Mouse (Mus musculus): ENCODE data around the gene Bend5. TPM values are rescaled to one million over a fixed set of nuclear protein-coding genes. Genes with fewer than 3 reads are reported as not detected.
A peak's percentile ranks its signal among the peaks of the same experiment; 100 is the strongest.

Gene Bend5
- polyA plus RNA-seq, 1 experiment from 2014 or later, result 22.3 TPM

DNA sequence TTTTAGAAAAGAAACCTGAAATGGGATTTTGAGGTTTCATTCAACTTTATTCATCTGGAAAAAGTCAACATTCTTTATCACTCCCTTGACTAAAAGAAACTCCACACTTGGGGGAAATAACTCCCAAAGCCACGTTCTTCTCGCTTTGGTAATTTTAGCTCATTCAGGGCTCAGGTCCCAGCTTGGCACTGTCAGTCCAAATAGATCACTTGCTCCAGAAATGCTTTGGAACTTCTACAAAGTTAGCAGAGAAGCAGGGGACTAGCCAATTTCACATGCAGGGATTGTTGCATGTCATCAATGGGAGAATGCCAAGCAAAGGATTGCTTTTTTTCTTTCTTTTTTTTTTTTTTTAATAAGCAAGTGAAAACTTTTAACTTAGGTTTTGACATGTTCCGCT is 5.2 kb downstream of the Bend5 start:
- no peak overlapping the region for H3K4me2 ChIP-seq
- DNase-seq (peak; percentile 24), ATAC-seq (ENCODE audit: insufficient read depth) (no peak)
- no peaks in the 10 kb centered on the region for H3K4me1 ChIP-seq (ENCODE audit: insufficient read depth)
- H3K9ac ChIP-seq, result no peak overlapping the region
- peaks cover 22% of the 10 kb centered on the region; the same call in 1 of the 2 replicates for H3K36me3 ChIP-seq (ENCODE audit: insufficient read depth)
- WGBS, result 83% methylated on average over 3 of the region's 3 CpGs
- H3K27ac ChIP-seq (ENCODE audit: low read depth), result no peak overlapping the region
- no peak overlapping the region for H3K4me3 ChIP-seq (ENCODE audit: low read depth, low read length)
- TF ChIP-seq CTCF (IDR thresholded peaks at IDR 0.05; ENCODE audit: low read depth), result no peak
- no peaks in the 10 kb centered on the region for H3K27me3 ChIP-seq (ENCODE audit: insufficient read depth, low read length)
- H3K9me3 ChIP-seq (ENCODE audit: low read depth, low read length), result no peaks in the 10 kb centered on the region

DNA sequence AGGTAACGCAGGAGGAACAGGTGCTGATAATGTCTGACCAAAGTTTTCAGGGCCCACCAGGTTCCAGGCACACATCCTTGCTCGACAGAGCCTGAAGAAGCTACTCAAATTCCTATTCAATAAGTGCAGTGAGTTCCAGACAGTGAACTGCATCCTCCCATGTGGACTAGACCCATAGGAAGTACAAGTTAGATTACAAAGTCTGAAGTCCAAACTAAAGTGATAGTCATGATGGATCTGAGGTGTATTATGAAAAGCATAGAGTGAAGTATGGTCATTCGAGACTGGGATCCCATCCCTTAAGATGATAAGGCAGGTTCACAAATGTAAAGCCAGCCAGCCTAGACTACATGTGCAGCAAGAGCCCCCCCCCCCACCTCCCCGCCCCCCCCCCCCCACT is 6.1 kb downstream of the Bend5 start:
- ATAC-seq (ENCODE audit: insufficient read depth), result no peak
- Histone ChIP-seq H3K4me2 (no peak overlapping the region), H3K27me3 (ENCODE audit: insufficient read depth, low read length) (no peaks in the 10 kb centered on the region), H3K4me1 (ENCODE audit: insufficient read depth) (no peaks in the 10 kb centered on the region), H3K27ac (ENCODE audit: low read depth) (no peak overlapping the region), H3K9ac (no peak overlapping the region), H3K4me3 (ENCODE audit: low read depth, low read length) (no peak overlapping the region), H3K9me3 (ENCODE audit: low read depth, low read length) (no peaks in the 10 kb centered on the region), H3K36me3 (ENCODE audit: insufficient read depth) (peaks cover 26% of the 10 kb centered on the region; the same call in 1 of the 2 replicates)
- no peak for TF ChIP-seq CTCF (IDR thresholded peaks at IDR 0.05; ENCODE audit: low read depth)
- WGBS, result 85% methylated on average over 4 of the region's 4 CpGs
- no peak for DNase-seq

- Histone ChIP-seq H3K27me3 (ENCODE audit: insufficient read depth, low read length) (no peaks in the 10 kb centered on the region), H3K4me1 (ENCODE audit: insufficient read depth) (no peaks in the 10 kb centered on the region), H3K36me3 (ENCODE audit: insufficient read depth) (peaks cover 26% of the 10 kb centered on the region; the same call in 1 of the 2 replicates), H3K4me2 (no peak overlapping the region), H3K9me3 (ENCODE audit: low read depth, low read length) (no peaks in the 10 kb centered on the region), H3K9ac (no peak overlapping the region), H3K27ac (ENCODE audit: low read depth) (no peak overlapping the region), H3K4me3 (ENCODE audit: low read depth, low read length) (no peak overlapping the region)
- WGBS, result 83% methylated on average over 6 of the region's 6 CpGs
- no peak for TF ChIP-seq CTCF (IDR thresholded peaks at IDR 0.05; ENCODE audit: low read depth)
- ATAC-seq (ENCODE audit: insufficient read depth) (no peak), DNase-seq (no peak)
These were observed 7.0 kb downstream of the Bend5 start for GRCm38 (mm10) chr4:111421785-111422184.

- Histone ChIP-seq H3K36me3 (ENCODE audit: insufficient read depth) (0 out of 2 replicates have a peak, but pooled peaks cover 13% of the 10 kb centered on the region), H3K4me3 (ENCODE audit: low read depth, low read length) (no peak overlapping the region), H3K4me1 (ENCODE audit: insufficient read depth) (no peaks in the 10 kb centered on the region), H3K4me2 (no peak overlapping the region), H3K27ac (ENCODE audit: low read depth) (no peak overlapping the region), H3K27me3 (ENCODE audit: insufficient read depth, low read length) (no peaks in the 10 kb centered on the region), H3K9me3 (ENCODE audit: low read depth, low read length) (no peaks in the 10 kb centered on the region), H3K9ac (no peak overlapping the region)
- 87% methylated on average over 1 of the region's 1 CpGs for WGBS
- no peak for ATAC-seq (ENCODE audit: insufficient read depth)
- DNase-seq, result no peak
- TF ChIP-seq CTCF (IDR thresholded peaks at IDR 0.05; ENCODE audit: low read depth), result no peak
These were observed 9.7 kb downstream of the Bend5 start for GRCm38 (mm10) chr4:111424371-111424950.

DNA sequence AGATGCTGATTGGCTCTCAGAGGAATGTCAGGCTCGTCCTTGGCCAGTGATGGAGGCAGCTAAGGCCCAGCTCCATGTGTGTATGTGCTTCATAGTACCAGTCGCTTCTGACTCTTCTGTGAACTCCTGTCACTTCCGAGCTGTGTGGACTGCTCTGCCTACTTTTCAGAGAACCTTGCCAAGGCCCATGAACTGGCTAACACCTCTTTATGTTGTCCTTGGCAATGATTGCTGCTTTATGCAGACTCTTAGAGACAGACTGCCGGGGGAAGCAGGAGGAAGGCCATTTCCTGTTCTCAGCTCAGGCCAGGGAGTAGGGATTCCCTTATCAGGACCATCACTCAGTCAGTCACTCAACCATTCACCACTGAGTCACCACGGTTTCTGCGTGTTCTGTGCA is 10.4 kb downstream of the Bend5 start:
- Histone ChIP-seq H3K9me3 (ENCODE audit: low read depth, low read length) (no peaks in the 10 kb centered on the region), H3K36me3 (ENCODE audit: insufficient read depth) (0 out of 2 replicates have a peak, but pooled peaks cover 6% of the 10 kb centered on the region), H3K9ac (no peak overlapping the region), H3K4me1 (ENCODE audit: insufficient read depth) (no peaks in the 10 kb centered on the region), H3K4me2 (no peak overlapping the region), H3K4me3 (ENCODE audit: low read depth, low read length) (no peak overlapping the region), H3K27ac (ENCODE audit: low read depth) (no peak overlapping the region), H3K27me3 (ENCODE audit: insufficient read depth, low read length) (no peaks in the 10 kb centered on the region)
- 41% methylated on average over 6 of the region's 6 CpGs for WGBS
- ATAC-seq (ENCODE audit: insufficient read depth) (peak; percentile 80), DNase-seq (peak; percentile 52)
- no peak for TF ChIP-seq CTCF (IDR thresholded peaks at IDR 0.05; ENCODE audit: low read depth)

GRCm38 (mm10) chr4:111431186-111431585 is 16.4 kb downstream of the Bend5 start:
- Histone ChIP-seq H3K4me1 (ENCODE audit: insufficient read depth) (no peaks in the 10 kb centered on the region), H3K4me2 (no peak overlapping the region), H3K27ac (ENCODE audit: low read depth) (no peak overlapping the region), H3K4me3 (ENCODE audit: low read depth, low read length) (no peak overlapping the region), H3K36me3 (ENCODE audit: insufficient read depth) (peaks cover 26% of the 10 kb centered on the region), H3K9me3 (ENCODE audit: low read depth, low read length) (no peaks in the 10 kb centered on the region), H3K27me3 (ENCODE audit: insufficient read depth, low read length) (no peaks in the 10 kb centered on the region), H3K9ac (no peak overlapping the region)
- 71% methylated on average over 2 of the region's 2 CpGs for WGBS
- TF ChIP-seq CTCF (IDR thresholded peaks at IDR 0.05; ENCODE audit: low read depth), result no peak
- ATAC-seq (ENCODE audit: insufficient read depth), result peak; percentile 70; the same call in 1 of the 2 replicates
- DNase-seq, result peak; percentile 53

- 62% methylated on average over 5 of the region's 5 CpGs for WGBS
- no peak overlapping the region for H3K27ac ChIP-seq (ENCODE audit: low read depth)
- no peaks in the 10 kb centered on the region for H3K27me3 ChIP-seq (ENCODE audit: insufficient read depth, low read length)
- no peak overlapping the region for H3K9ac ChIP-seq
- H3K4me2 ChIP-seq, result no peak overlapping the region
- DNase-seq (no peak), ATAC-seq (ENCODE audit: insufficient read depth) (no peak)
- H3K9me3 ChIP-seq (ENCODE audit: low read depth, low read length), result no peaks in the 10 kb centered on the region
- TF ChIP-seq CTCF (IDR thresholded peaks at IDR 0.05; ENCODE audit: low read depth), result no peak
- H3K36me3 ChIP-seq (ENCODE audit: insufficient read depth), result peaks cover 30% of the 10 kb centered on the region
- no peak overlapping the region for H3K4me3 ChIP-seq (ENCODE audit: low read depth, low read length)
- no peaks in the 10 kb centered on the region for H3K4me1 ChIP-seq (ENCODE audit: insufficient read depth)
These were observed 17.2 kb downstream of the Bend5 start for GRCm38 (mm10) chr4:111432013-111432412.
